Mouse (Mus musculus): ENCODE results near the gene Cd79b. TPM values are rescaled to one million over a fixed set of nuclear protein-coding genes. Genes with fewer than 3 reads are reported as not detected.
A peak's percentile ranks its signal among the peaks of the same experiment; 100 is the strongest.

Gene Cd79b
- polyA plus RNA-seq, 1 experiment from 2014 or later, result 1.0 TPM

GRCm38 (mm10) chr11:106273811-106274210, 40.8 kb downstream of the Cd79b start:
- Histone ChIP-seq H3K36me3 (no peaks in the 10 kb centered on the region), H3K9ac (no peak overlapping the region), H3K4me1 (replicated peaks) (peaks cover 45% of the 10 kb centered on the region), H3K27ac (no peak overlapping the region), H3K4me3 (no peak overlapping the region; the same call in 1 of the 2 replicates), H3K27me3 (no peaks in the 10 kb centered on the region), H3K4me2 (peak overlapping the region; percentile 87), H3K9me3 (replicated peaks) (no peaks in the 10 kb centered on the region)
- WGBS, result 91% methylated on average over 6 of the region's 6 CpGs
- no peak for ATAC-seq (replicated peaks; ENCODE audit: insufficient number of reproducible peaks, insufficient read depth, low FRiP score, low read depth)

GRCm38 (mm10) chr11:106273311-106273684, 41.3 kb downstream of the Cd79b start:
- Histone ChIP-seq H3K9me3 (replicated peaks) (no peaks in the 10 kb centered on the region), H3K27me3 (no peaks in the 10 kb centered on the region), H3K9ac (peak overlapping the region; percentile 58), H3K4me1 (replicated peaks) (peaks cover 50% of the 10 kb centered on the region), H3K27ac (peak overlapping the region; percentile 94), H3K4me2 (peak overlapping the region; percentile 87), H3K4me3 (peak overlapping the region; percentile 84), H3K36me3 (no peaks in the 10 kb centered on the region)
- no peak for ATAC-seq (replicated peaks; ENCODE audit: insufficient number of reproducible peaks, insufficient read depth, low FRiP score, low read depth)
- WGBS, result 16% methylated on average over 16 of the region's 16 CpGs

- peak within 1 kb of the TSS; percentile 87 for H3K4me2 ChIP-seq
- H3K4me3 ChIP-seq, result peak within 1 kb of the TSS; percentile 84
- peak within 1 kb of the TSS; percentile 92 for H3K9ac ChIP-seq
- under 1% methylated on average over 65 of the region's 72 CpGs for WGBS
- peak within 1 kb of the TSS; percentile 94 for H3K27ac ChIP-seq
- H3K36me3 ChIP-seq, result no peaks in the 10 kb centered on the region
- H3K9me3 ChIP-seq (replicated peaks), result no peaks in the 10 kb centered on the region
- peak; percentile 96 for ATAC-seq (replicated peaks; ENCODE audit: insufficient number of reproducible peaks, insufficient read depth, low FRiP score, low read depth)
- H3K4me1 ChIP-seq (replicated peaks), result peaks cover 55% of the 10 kb centered on the region
- no peaks in the 10 kb centered on the region for H3K27me3 ChIP-seq
These were observed 41.8 kb downstream of the Cd79b start, which contains the start of gene Smarcd2 for GRCm38 (mm10) chr11:106272644-106273310. TSS of gene Smarcd2 (minus strand) at chr11:106272972.

- Histone ChIP-seq H3K27me3 (no peaks in the 10 kb centered on the region), H3K9ac (peak overlapping the region; percentile 92), H3K36me3 (peaks cover 4% of the 10 kb centered on the region), H3K4me2 (peak overlapping the region; percentile 78), H3K9me3 (replicated peaks) (no peaks in the 10 kb centered on the region), H3K4me3 (peak overlapping the region; percentile 84), H3K4me1 (replicated peaks) (peaks cover 62% of the 10 kb centered on the region), H3K27ac (peak overlapping the region; percentile 94)
- ATAC-seq (replicated peaks; ENCODE audit: insufficient number of reproducible peaks, insufficient read depth, low FRiP score, low read depth), result peak; percentile 36
- 1% methylated on average over 41 of the region's 41 CpGs for WGBS
These were observed 42.5 kb downstream of the Cd79b start for GRCm38 (mm10) chr11:106271794-106272643.

GRCm38 (mm10) chr11:106271131-106271793, 43.3 kb downstream of the Cd79b start:
- 38% methylated on average over 5 of the region's 5 CpGs for WGBS
- peaks cover 56% of the 10 kb centered on the region for H3K4me1 ChIP-seq (replicated peaks)
- no peak for ATAC-seq (replicated peaks; ENCODE audit: insufficient number of reproducible peaks, insufficient read depth, low FRiP score, low read depth)

GRCm38 (mm10) chr11:106269060-106269431, 45.5 kb downstream of the Cd79b start:
- H3K4me2 ChIP-seq, result peak overlapping the region; percentile 32; the same call in 1 of the 2 replicates
- peaks cover 44% of the 10 kb centered on the region for H3K4me1 ChIP-seq (replicated peaks)
- WGBS, result 34% methylated on average over 3 of the region's 3 CpGs
- no peak overlapping the region for H3K4me3 ChIP-seq
- H3K9me3 ChIP-seq (replicated peaks), result no peaks in the 10 kb centered on the region
- H3K36me3 ChIP-seq, result peaks cover 34% of the 10 kb centered on the region
- peak overlapping the region; percentile 16; the same call in 1 of the 2 replicates for H3K27ac ChIP-seq
- no peaks in the 10 kb centered on the region for H3K27me3 ChIP-seq
- H3K9ac ChIP-seq, result no peak overlapping the region
- no peak for ATAC-seq (replicated peaks; ENCODE audit: insufficient number of reproducible peaks, insufficient read depth, low FRiP score, low read depth)

More at GRCm38 (mm10) chr11:106271131-106271793, 43.3 kb downstream of the Cd79b start:
- Histone ChIP-seq H3K9ac (peak overlapping the region; percentile 92), H3K9me3 (replicated peaks) (no peaks in the 10 kb centered on the region), H3K4me2 (peak overlapping the region; percentile 78), H3K36me3 (peaks cover 12% of the 10 kb centered on the region), H3K27ac (peak overlapping the region; percentile 94), H3K4me3 (peak overlapping the region; percentile 84), H3K27me3 (no peaks in the 10 kb centered on the region)

- no peak overlapping the region for H3K4me3 ChIP-seq
- H3K36me3 ChIP-seq, result peaks cover 39% of the 10 kb centered on the region
- peak overlapping the region; percentile 16; the same call in 1 of the 2 replicates for H3K27ac ChIP-seq
These were observed 46.1 kb downstream of the Cd79b start for GRCm38 (mm10) chr11:106268326-106269059.

GRCm38 (mm10) chr11:106267871-106268270, 46.7 kb downstream of the Cd79b start:
- H3K27ac ChIP-seq, result peak overlapping the region; percentile 15; the same call in 1 of the 2 replicates
- no peaks in the 10 kb centered on the region for H3K27me3 ChIP-seq
- no peak overlapping the region for H3K4me3 ChIP-seq
- H3K4me1 ChIP-seq (replicated peaks), result peaks cover 39% of the 10 kb centered on the region
- WGBS, result 59% methylated on average over 5 of the region's 5 CpGs
- ATAC-seq (replicated peaks; ENCODE audit: insufficient number of reproducible peaks, insufficient read depth, low FRiP score, low read depth), result no peak
- H3K9me3 ChIP-seq (replicated peaks), result no peaks in the 10 kb centered on the region
- peaks cover 46% of the 10 kb centered on the region for H3K36me3 ChIP-seq
- no peak overlapping the region for H3K9ac ChIP-seq
- no peak overlapping the region for H3K4me2 ChIP-seq

More at GRCm38 (mm10) chr11:106268326-106269059, 46.1 kb downstream of the Cd79b start:
- no peaks in the 10 kb centered on the region for H3K27me3 ChIP-seq
- H3K9me3 ChIP-seq (replicated peaks), result no peaks in the 10 kb centered on the region
- 56% methylated on average over 8 of the region's 8 CpGs for WGBS
- peaks cover 43% of the 10 kb centered on the region for H3K4me1 ChIP-seq (replicated peaks)
- peak overlapping the region; percentile 32; the same call in 1 of the 2 replicates for H3K4me2 ChIP-seq
- H3K9ac ChIP-seq, result no peak overlapping the region
- ATAC-seq (replicated peaks; ENCODE audit: insufficient number of reproducible peaks, insufficient read depth, low FRiP score, low read depth), result no peak

- 69% methylated on average over 15 of the region's 15 CpGs for WGBS
- Histone ChIP-seq H3K9me3 (replicated peaks) (no peaks in the 10 kb centered on the region), H3K9ac (no peak overlapping the region), H3K27ac (no peak overlapping the region; the same call in 1 of the 2 replicates), H3K4me1 (replicated peaks) (peaks cover 39% of the 10 kb centered on the region), H3K27me3 (no peaks in the 10 kb centered on the region), H3K36me3 (peaks cover 50% of the 10 kb centered on the region), H3K4me2 (no peak overlapping the region), H3K4me3 (no peak overlapping the region)
- no peak for ATAC-seq (replicated peaks; ENCODE audit: insufficient number of reproducible peaks, insufficient read depth, low FRiP score, low read depth)
These were observed 47.2 kb downstream of the Cd79b start for GRCm38 (mm10) chr11:106267311-106267852.

GRCm38 (mm10) chr11:106266431-106266830, 48.1 kb downstream of the Cd79b start:
- Histone ChIP-seq H3K9ac (no peak overlapping the region), H3K4me1 (replicated peaks) (peaks cover 34% of the 10 kb centered on the region), H3K9me3 (replicated peaks) (no peaks in the 10 kb centered on the region), H3K4me2 (no peak overlapping the region), H3K36me3 (peaks cover 60% of the 10 kb centered on the region), H3K4me3 (no peak overlapping the region), H3K27me3 (no peaks in the 10 kb centered on the region), H3K27ac (no peak overlapping the region)
- WGBS, result 89% methylated on average over 10 of the region's 10 CpGs
- no peak for ATAC-seq (replicated peaks; ENCODE audit: insufficient number of reproducible peaks, insufficient read depth, low FRiP score, low read depth)

Measured in heart, embryonic 15.5 days (tissue).